Mouse (Mus musculus): ENCODE results near the gene Ndufb7.

Gene Ndufb7

DNA sequence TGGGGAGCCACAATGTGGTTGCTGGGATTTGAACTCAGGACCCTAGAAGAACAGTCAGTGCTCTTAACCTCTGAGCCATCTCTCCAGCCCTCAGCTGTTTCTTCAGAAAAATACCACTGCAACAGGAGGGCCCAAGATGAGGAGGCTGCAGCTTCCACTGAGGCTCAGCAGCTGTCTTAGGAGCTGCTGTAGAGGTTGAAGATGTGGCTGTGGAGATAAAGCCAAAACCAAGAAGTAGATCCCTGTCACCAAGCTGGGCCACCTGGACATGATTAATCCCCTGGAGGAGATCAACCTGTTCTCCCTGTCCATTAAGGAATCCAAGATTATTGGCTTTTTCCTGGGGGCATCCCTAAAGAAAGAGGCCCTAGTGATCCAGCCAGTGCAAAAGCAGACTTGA is 33.3 kb downstream of the Ndufb7 start:
- no peak for DNase-seq (ENCODE audit: low spot score in 2 of 2)

DNA sequence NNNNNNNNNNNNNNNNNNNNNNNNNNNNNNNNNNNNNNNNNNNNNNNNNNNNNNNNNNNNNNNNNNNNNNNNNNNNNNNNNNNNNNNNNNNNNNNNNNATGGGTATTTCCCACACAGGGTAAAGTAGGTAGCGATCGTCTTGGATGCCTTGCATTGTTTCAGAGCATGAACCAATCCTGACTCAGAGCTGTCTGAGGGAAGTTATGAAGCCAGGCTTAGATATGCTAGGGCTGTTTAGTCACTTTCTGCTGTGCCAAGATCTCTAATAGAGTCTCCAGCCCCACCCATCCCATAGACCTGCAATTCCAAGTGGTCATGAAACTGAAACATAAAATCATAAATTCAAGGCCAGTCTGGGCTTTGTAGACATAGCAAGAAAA is 36.2 kb downstream of the Ndufb7 start:
- no peak for DNase-seq (ENCODE audit: low spot score in 2 of 2)

DNA sequence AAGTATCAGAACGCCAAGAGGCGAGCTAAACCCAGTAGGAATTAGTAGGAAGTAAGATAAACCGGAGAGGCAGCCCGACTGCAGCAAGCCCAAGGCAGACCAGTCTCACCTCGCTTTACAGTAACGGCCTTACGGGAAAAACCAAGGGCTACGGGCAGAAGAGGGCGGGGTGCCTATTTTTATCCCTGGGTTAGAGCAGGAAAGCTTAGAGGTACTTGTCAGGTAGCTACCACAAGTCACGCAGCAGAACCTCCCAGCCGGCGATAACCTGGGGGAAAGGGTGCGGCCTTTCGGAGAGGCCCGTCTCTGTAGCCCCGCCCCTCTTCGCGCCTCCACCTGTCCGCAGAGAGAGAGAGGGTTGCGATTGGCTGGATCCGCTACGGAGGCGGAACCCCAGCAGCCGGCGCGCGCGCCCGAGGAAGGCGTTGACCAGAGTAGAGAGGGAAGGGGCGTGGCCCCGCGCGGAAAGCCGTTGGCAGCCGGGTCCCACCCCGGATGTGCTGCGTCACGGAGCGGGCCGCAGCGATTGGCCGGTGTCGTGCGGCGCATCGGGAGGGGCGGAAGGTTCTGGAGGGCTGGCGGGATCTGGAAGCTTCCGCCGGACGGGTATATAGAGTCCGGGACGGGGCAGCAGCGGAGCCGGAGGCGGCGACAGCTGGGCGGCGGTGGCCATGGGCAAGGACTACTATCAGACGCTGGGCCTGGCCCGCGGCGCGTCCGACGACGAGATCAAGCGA is 41.4 kb downstream of the Ndufb7 start, which contains the start of the genes Tecr and Dnajb1:
Gene Tecr (minus strand): TSS at position 311 of the 737 bp plus-strand sequence.
Gene Dnajb1 (plus strand): TSS at position 533 of the 737 bp plus-strand sequence.
- DNase-seq (ENCODE audit: low spot score in 2 of 2): peak; percentile 99 to 100

DNA sequence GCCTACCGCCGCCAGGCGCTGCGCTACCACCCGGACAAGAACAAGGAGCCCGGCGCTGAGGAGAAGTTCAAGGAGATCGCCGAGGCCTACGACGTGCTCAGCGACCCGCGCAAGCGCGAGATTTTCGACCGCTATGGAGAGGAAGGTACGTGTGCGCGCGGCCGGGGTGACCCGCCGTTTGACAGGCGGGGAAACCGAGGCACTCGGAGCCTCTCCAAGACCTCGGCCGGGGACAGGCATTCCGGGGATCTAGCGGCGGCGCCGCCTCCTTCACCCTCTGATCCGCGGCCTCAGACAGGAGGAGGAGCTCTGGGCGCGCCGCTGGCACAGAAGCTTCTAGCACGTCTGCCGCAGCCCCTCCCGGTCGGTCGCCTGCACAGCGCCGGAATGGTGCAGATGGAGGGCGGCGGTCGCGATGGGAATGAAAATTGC is 41.9 kb downstream of the Ndufb7 start:
- peak; percentile 85 to 86 for DNase-seq (ENCODE audit: low spot score in 2 of 2)

DNA sequence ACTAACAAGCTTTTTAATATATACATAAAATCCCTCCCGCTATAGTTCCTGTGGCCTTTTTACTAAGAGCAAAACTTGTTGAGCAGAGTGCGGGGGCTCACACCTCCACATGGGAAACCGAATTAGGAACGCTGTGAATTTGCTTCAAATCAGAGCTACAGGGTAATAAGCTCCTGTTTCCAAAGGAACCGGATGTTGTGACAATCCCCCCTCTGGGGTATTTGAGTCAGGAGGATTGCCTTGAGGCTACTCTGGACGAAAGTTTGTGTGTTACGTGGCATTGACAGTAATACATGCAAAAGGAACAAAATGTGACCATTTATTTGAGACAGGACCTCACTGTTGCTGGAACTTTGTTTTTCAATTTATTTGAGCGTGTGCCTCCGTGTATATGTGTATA is 42.6 kb downstream of the Ndufb7 start:
- DNase-seq (ENCODE audit: low spot score in 2 of 2): no peak

DNA sequence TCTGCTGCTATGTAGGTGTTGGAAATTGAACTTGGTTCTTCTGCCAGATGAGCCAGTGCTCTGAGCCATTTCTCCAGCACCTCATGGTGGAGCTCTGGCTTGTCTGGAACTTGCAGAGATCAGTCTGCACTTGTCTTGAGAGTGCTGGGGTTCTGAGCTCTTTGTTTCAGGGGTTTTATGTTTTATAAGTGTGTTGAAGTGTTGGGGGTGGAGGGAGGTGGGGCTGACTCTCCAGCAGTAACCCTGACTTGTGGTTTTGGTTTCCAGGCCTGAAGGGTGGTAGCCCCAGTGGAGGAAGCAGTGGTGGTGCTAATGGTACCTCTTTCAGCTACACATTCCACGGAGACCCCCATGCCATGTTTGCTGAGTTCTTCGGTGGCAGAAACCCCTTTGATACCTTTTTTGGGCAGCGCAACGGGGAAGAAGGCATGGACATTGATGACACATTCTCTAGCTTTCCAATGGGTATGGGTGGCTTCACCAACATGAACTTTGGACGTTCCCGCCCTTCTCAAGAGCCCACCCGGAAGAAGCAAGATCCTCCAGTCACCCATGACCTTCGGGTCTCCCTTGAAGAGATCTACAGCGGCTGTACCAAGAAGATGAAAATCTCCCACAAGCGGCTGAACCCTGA is 43.2 kb downstream of the Ndufb7 start:
- DNase-seq (ENCODE audit: low spot score in 2 of 2): no peak

DNA sequence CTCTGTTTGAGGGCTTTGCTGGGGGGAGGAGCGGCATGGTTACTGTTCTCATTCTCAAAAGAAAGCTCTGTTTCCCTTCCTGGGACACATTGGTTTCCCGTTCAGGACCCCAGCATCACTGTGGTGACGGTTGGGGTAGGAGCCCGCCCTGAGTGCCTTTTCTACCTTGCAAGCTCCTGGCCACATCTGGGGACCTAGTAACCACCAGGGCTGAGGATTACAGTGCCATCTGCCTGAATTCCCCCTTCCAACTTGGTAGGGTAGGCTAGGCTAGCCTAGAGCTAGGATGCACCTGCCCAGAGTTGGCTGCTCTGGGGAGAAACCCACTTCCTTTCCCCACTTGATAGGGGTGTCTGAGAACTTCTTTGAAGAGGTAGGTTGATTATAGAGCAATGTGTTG is 45.5 kb downstream of the Ndufb7 start:
- DNase-seq (ENCODE audit: low spot score in 2 of 2): no peak

DNA sequence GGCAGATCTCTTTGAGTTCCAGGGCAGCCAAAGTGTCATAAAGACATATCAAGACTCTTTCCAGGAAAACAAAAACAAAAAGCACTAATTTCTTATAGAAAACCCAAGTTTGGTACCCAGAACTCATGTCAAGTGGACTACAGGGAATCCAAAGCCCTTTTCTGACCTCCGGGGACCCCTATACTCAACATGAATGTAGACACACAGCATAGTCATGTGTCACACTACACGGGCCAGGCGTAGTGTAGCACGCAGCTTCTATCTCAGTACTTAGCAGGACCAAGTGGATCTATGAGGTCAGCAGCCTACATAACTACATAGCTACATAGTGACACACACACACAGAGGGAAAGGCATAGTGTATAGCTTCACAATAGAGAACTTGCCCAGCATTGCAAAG is 47.2 kb downstream of the Ndufb7 start:
- no peak for DNase-seq (ENCODE audit: low spot score in 2 of 2)

DNA sequence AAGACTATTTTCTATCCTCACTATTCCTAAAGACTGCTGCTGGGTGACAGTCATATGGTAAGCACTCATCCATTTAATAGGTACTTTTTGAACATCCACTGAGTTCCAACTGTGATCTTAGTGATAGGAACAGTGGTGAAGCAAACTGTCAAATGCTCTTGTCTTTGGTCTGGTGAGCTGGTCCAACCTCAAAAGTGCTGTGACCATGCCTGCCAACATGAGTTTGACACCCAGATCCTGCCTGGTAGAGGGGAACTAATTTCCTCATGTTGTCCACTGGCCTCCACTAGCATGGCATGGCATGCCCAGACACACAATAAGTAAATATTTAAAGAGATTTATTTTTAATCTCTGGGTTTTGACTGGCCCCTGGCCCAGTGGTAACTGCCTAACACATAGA is 50.2 kb downstream of the Ndufb7 start:
- DNase-seq (ENCODE audit: low spot score in 2 of 2): no peak

DNA sequence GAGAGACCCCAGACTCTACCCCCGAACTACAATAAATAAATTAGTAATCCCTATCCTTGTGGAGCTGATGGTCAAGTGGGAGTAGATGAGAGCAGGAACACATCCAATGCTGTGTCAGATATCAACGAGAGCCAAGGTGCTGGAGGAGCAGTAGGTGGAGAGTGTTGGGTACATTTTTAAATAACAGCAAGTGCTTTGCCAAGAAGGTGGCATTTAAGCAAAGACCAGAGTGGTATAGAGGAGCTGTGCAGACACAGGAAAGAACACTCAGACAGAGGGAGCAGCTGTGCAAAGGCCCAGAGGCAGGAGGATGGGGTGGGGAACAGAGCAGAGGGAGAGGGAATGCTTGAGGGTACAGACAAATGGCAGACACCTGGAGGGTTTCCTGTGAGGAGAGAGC is 50.6 kb downstream of the Ndufb7 start:
- DNase-seq (ENCODE audit: low spot score in 2 of 2): no peak

DNA sequence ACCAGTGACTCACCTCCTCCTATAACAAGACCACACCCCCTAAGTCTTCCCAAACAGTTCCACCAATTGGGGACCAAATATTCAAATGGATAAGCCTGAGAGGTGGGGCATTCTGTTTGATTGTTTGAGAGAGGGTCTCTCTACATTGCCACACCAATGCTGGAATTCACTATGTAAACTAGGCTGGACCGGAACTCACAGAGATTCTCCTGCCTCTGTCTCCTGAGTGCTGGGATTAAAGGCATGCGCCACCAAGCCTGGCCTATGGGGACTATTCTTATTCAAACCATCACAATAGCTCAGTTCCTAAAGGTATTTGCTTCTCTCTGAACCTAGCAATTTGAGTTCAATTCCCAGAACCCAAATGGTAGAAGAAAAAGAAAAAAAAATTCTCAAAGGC is 52.1 kb downstream of the Ndufb7 start:
- DNase-seq (ENCODE audit: low spot score in 2 of 2): no peak

DNA sequence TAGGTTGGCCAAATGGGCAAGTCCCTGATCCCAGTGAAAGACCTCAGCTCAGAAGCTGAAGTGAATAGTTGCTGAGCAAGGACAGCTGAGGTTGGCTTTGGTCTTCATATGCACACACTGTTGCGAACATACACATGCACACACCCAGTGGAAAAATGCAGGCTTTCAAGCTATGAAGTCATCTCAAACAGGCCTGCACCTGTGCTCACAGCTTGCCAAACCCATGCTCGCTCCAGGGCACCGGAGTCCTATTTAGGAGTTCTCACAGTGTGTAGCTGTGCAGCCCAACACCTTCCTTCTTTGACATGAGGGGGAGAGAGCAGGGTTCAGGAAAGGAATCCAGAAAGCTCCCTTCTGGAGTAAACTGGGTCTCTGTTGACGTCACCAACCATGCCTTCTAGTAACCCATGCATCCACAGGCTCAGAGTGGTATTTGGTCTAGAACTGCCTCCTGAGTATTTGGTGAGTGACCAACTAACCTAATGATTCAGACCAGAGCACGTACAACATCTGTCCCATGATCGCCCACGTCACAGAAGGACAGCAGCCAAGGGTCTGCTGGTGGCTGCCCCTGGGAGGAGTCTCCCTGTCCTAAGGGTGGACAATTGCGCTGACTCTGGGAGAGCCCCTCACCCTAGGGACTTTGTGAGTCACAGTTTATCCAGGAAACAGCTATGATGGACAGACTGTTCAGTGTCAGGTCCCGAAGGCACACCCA is 53.3 kb downstream of the Ndufb7 start:
- DNase-seq (ENCODE audit: low spot score in 2 of 2): no peak
